Mouse (Mus musculus): ENCODE data around the gene Rapgef4. TPM values are rescaled to one million over a fixed set of nuclear protein-coding genes. Genes with fewer than 3 reads are reported as not detected.

Gene Rapgef4
- total and polyA plus RNA-seq, 3 experiments, result 0.33 TPM; not detected in 2

- Histone ChIP-seq H3K4me1 (ENCODE audit: insufficient read depth, low read depth, low read length) (peaks cover 19% of the 10 kb centered on the region), H3K27me3 (ENCODE audit: insufficient read depth, low read length) (peaks cover 17% of the 10 kb centered on the region), H3K4me3 (ENCODE audit: low read depth, low read length) (no peak overlapping the region), H3K9me3 (replicated peaks) (no peaks in the 10 kb centered on the region), H3K36me3 (replicated peaks) (peaks cover 11% of the 10 kb centered on the region)
- DNase-seq (ENCODE audit: low spot score) (no peak), ATAC-seq (ENCODE audit: extremely low read depth, insufficient number of reproducible peaks, low FRiP score, poor library complexity, severe bottlenecking) (no peak)
- no peak for TF ChIP-seq POLR2AphosphoS5 (IDR thresholded peaks at IDR 0.05; ENCODE audit: insufficient replicate concordance, low read depth, low read length)
- no peak for TF ChIP-seq GATA2 (IDR thresholded peaks at IDR 0.05; ENCODE audit: borderline replicate concordance, low read depth, low read length)
- no peak for TF ChIP-seq CTCF (IDR thresholded peaks at IDR 0.05; ENCODE audit: low read depth, low read length)
- no peak for TF ChIP-seq TAL1 (conservative IDR thresholded peaks at IDR 0.05; ENCODE audit: low read depth, low read length)
- no peak for TF ChIP-seq GATA1 (IDR thresholded peaks at IDR 0.05; ENCODE audit: borderline replicate concordance, low read length)
Measured at GRCm38 (mm10) chr2:72284689-72285088, 303.6 kb downstream of the Rapgef4 start.

DNA sequence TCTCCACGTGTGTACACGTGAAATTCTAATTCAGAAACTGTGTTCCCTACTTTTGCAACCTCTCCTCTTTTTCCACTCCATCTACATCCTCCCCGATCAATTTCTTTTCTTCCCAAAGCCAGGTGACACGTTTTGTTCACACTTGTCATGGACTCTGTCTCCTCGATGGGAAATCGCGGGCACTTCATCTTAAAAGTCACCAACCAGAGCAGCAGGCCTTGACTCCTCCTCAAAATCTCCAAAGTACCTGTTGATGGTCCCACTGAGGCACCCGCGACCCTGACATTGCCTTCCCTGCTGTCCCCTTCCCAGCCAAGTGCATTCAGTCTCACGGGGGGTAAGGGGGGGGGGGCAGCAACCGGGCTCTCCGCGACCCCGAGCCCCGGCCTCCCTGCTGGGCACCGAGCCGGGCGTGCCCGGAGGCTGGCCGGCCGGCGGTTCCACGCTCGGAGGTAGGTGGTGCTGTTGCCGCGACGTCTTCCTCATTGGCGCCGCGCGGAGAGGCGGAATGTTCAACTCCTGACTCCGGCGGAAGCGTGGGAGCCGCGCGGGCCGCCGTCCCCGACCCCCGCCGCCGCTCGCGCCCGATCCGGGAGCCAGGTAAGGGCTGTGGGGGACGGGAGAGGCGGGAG is 304.3 kb downstream of the Rapgef4 start, which contains the start of gene Map3k20:
Map3k20 (plus strand) TSS at position 382 of the 632 bp plus-strand sequence.
- Histone ChIP-seq H3K9me3 (replicated peaks) (no peaks in the 10 kb centered on the region), H3K4me1 (ENCODE audit: insufficient read depth, low read depth, low read length) (peaks cover 19% of the 10 kb centered on the region), H3K36me3 (replicated peaks) (peaks cover 16% of the 10 kb centered on the region), H3K27me3 (ENCODE audit: insufficient read depth, low read length) (peaks cover 17% of the 10 kb centered on the region), H3K4me3 (ENCODE audit: low read depth, low read length) (peak within 1 kb of the TSS; percentile 86)
- ATAC-seq (ENCODE audit: extremely low read depth, insufficient number of reproducible peaks, low FRiP score, poor library complexity, severe bottlenecking) (peak; percentile 37; the same call in 1 of the 2 replicates), DNase-seq (ENCODE audit: low spot score) (peak; percentile 60)
- TF ChIP-seq CTCF (IDR thresholded peaks at IDR 0.05; ENCODE audit: low read depth, low read length) (no peak), GATA2 (IDR thresholded peaks at IDR 0.05; ENCODE audit: borderline replicate concordance, low read depth, low read length) (no peak), GATA1 (IDR thresholded peaks at IDR 0.05; ENCODE audit: borderline replicate concordance, low read length) (no peak), TAL1 (conservative IDR thresholded peaks at IDR 0.05; ENCODE audit: low read depth, low read length) (no peak), POLR2AphosphoS5 (IDR thresholded peaks at IDR 0.05; ENCODE audit: insufficient replicate concordance, low read depth, low read length) (no peak)

GRCm38 (mm10) chr2:72285888-72286661 is 305.0 kb downstream of the Rapgef4 start:
- ATAC-seq (ENCODE audit: extremely low read depth, insufficient number of reproducible peaks, low FRiP score, poor library complexity, severe bottlenecking), result no peak
- peak overlapping the region; percentile 86 for H3K4me3 ChIP-seq (ENCODE audit: low read depth, low read length)
- DNase-seq (ENCODE audit: low spot score), result peak; percentile 19
- H3K9me3 ChIP-seq (replicated peaks), result no peaks in the 10 kb centered on the region
- H3K36me3 ChIP-seq (replicated peaks), result peaks cover 16% of the 10 kb centered on the region
- TF ChIP-seq CTCF (IDR thresholded peaks at IDR 0.05; ENCODE audit: low read depth, low read length), result no peak
- TF ChIP-seq POLR2AphosphoS5 (IDR thresholded peaks at IDR 0.05; ENCODE audit: insufficient replicate concordance, low read depth, low read length), result no peak
- no peak for TF ChIP-seq TAL1 (conservative IDR thresholded peaks at IDR 0.05; ENCODE audit: low read depth, low read length)
- no peak for TF ChIP-seq GATA2 (IDR thresholded peaks at IDR 0.05; ENCODE audit: borderline replicate concordance, low read depth, low read length)
- H3K27me3 ChIP-seq (ENCODE audit: insufficient read depth, low read length), result peaks cover 17% of the 10 kb centered on the region
- H3K4me1 ChIP-seq (ENCODE audit: insufficient read depth, low read depth, low read length), result peaks cover 19% of the 10 kb centered on the region

DNA sequence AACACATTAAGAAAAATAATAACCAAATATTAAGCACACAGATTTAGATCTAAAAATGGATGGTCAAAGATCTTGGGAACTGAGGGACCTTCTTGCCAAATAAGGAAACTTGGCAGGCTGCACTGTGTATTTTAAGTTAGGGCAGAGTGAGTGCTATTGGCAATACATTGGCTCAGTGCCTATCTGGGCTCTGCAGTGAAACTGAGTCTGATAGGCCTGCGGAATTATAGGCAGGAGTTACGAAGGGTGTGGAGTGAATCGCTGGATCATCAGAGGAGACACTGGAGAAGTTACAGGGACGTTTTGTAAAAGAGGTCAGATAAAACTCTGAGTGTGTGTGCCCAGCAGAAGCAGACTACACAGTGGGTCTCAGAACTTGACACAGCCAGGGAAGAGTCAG is 306.1 kb downstream of the Rapgef4 start:
- ATAC-seq (ENCODE audit: extremely low read depth, insufficient number of reproducible peaks, low FRiP score, poor library complexity, severe bottlenecking) (peak; percentile 57), DNase-seq (ENCODE audit: low spot score) (peak; percentile 45)
- Histone ChIP-seq H3K36me3 (replicated peaks) (peaks cover 20% of the 10 kb centered on the region), H3K27me3 (ENCODE audit: insufficient read depth, low read length) (peaks cover 10% of the 10 kb centered on the region), H3K4me3 (ENCODE audit: low read depth, low read length) (peak overlapping the region; percentile 36; the same call in 1 of the 2 replicates), H3K4me1 (ENCODE audit: insufficient read depth, low read depth, low read length) (peaks cover 22% of the 10 kb centered on the region), H3K9me3 (replicated peaks) (no peaks in the 10 kb centered on the region)
- no peak for TF ChIP-seq GATA2 (IDR thresholded peaks at IDR 0.05; ENCODE audit: borderline replicate concordance, low read depth, low read length)

DNA sequence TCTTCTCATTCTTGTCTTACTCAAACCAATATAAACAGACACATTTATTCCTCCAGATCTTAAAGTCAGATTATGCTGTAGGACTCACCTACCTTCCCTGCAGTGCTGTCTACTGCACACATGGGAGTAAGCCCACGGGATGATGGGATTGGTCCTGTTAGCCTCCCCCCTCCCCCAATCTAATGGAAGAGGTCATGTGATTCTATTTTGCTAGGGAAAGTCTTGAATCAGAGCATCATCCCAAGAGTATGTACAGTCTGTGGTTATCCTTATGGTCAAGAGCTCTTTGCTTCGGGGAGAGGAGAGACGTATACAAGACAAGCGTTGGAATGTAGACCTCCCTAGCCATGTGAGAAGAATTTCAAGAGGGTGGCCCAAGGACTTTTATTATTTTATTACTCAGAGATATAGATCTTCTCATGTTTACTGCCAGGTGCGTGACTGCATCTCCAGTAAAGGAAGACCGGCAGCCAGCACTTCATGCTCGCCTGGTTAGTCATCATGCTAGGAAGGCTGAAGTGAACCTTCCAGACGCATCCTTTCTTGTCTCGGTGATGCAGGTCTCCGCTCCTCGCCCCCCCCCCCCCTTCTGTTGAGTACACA is 308.0 kb downstream of the Rapgef4 start:
- TF ChIP-seq CTCF (IDR thresholded peaks at IDR 0.05; ENCODE audit: low read depth, low read length) (no peak), POLR2AphosphoS5 (IDR thresholded peaks at IDR 0.05; ENCODE audit: insufficient replicate concordance, low read depth, low read length) (no peak), GATA1 (IDR thresholded peaks at IDR 0.05; ENCODE audit: borderline replicate concordance, low read length) (no peak), TAL1 (conservative IDR thresholded peaks at IDR 0.05; ENCODE audit: low read depth, low read length) (no peak), GATA2 (IDR thresholded peaks at IDR 0.05; ENCODE audit: borderline replicate concordance, low read depth, low read length) (no peak)
- no peaks in the 10 kb centered on the region for H3K9me3 ChIP-seq (replicated peaks)
- ATAC-seq (ENCODE audit: extremely low read depth, insufficient number of reproducible peaks, low FRiP score, poor library complexity, severe bottlenecking) (no peak), DNase-seq (ENCODE audit: low spot score) (no peak)
- peaks cover 26% of the 10 kb centered on the region for H3K36me3 ChIP-seq (replicated peaks)
- no peak overlapping the region for H3K4me3 ChIP-seq (ENCODE audit: low read depth, low read length)
- peaks cover 3% of the 10 kb centered on the region for H3K27me3 ChIP-seq (ENCODE audit: insufficient read depth, low read length)
- H3K4me1 ChIP-seq (ENCODE audit: insufficient read depth, low read depth, low read length), result peaks cover 22% of the 10 kb centered on the region

DNA sequence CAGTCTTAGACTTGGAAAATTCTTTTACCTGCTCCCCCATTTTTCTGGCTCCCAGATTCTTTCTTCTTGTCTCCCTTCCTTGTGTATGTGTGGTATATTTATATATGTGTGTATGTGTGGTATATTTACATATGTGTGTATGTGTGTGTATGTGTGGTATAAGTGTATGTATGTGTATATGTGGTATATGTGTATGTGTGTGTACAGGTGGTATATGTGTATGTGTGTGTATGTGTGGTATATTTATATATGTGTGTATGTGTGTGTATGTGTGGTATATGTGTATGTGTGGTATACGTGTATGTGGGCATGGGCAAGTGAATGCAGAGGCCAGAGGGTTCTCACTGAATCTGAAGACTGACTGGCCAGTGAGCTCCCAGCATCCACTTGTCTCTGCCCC is 310.1 kb downstream of the Rapgef4 start:
- Histone ChIP-seq H3K27me3 (ENCODE audit: insufficient read depth, low read length) (no peaks in the 10 kb centered on the region), H3K9me3 (replicated peaks) (no peaks in the 10 kb centered on the region), H3K4me1 (ENCODE audit: insufficient read depth, low read depth, low read length) (peaks cover 16% of the 10 kb centered on the region), H3K36me3 (replicated peaks) (peaks cover 40% of the 10 kb centered on the region), H3K4me3 (ENCODE audit: low read depth, low read length) (no peak overlapping the region)
- DNase-seq (ENCODE audit: low spot score), result no peak
- TF ChIP-seq TAL1 (conservative IDR thresholded peaks at IDR 0.05; ENCODE audit: low read depth, low read length), result no peak
- TF ChIP-seq GATA2 (IDR thresholded peaks at IDR 0.05; ENCODE audit: borderline replicate concordance, low read depth, low read length), result no peak
- TF ChIP-seq POLR2AphosphoS5 (IDR thresholded peaks at IDR 0.05; ENCODE audit: insufficient replicate concordance, low read depth, low read length), result no peak
- no peak for TF ChIP-seq CTCF (IDR thresholded peaks at IDR 0.05; ENCODE audit: low read depth, low read length)
- TF ChIP-seq GATA1 (IDR thresholded peaks at IDR 0.05; ENCODE audit: borderline replicate concordance, low read length), result no peak
- ATAC-seq (ENCODE audit: extremely low read depth, insufficient number of reproducible peaks, low FRiP score, poor library complexity, severe bottlenecking), result no peak
